Mouse (Mus musculus) forebrain, embryonic 15.5 days (tissue): Measurements from ENCODE around the gene Arhgef2. TPM values are rescaled to one million over a fixed set of nuclear protein-coding genes. Genes with fewer than 3 reads are reported as not detected.
"Not testable (repeated sequence)": the region's sequence is repeated elsewhere in the genome, so short reads cannot be mapped to it uniquely, and the experiment has no call there.

Experiments
- ATAC-seq: fragments of 200-750 bp; cut with Nextera tagmentation; replicated peaks from 2 replicates; pipeline ENCODE4 v1.8.0; 2017; ENCODE audit warnings: mild to moderate bottlenecking, moderate TSS enrichment, moderate library complexity
- H3K27ac ChIP-seq: fragments of 300-500 bp; sonication (generic); replicated peaks from 2 replicates; pipeline ENCODE4 v1.5.1; 2015; ENCODE audit warnings: mild to moderate bottlenecking, inconsistent platforms
- H3K27me3 ChIP-seq: fragments of 300-500 bp; sonication (generic); 2 replicates; pipeline ENCODE4 v1.6.1; 2015; ENCODE audit warnings: inconsistent platforms
- H3K36me3 ChIP-seq: fragments of 300-500 bp; sonication (generic); 2 replicates; pipeline ENCODE4 v1.6.1; 2015; ENCODE audit warnings: mild to moderate bottlenecking, inconsistent platforms
- H3K4me1 ChIP-seq: fragments of 300-500 bp; sonication (generic); 2 replicates; pipeline ENCODE4 v1.6.1; 2015; ENCODE audit warnings: inconsistent platforms
- H3K4me2 ChIP-seq: fragments of 300-500 bp; sonication (generic); replicated peaks from 2 replicates; pipeline ENCODE4 v1.6.1; 2015; ENCODE audit warnings: mild to moderate bottlenecking, inconsistent platforms
- H3K4me3 ChIP-seq: fragments of 300-500 bp; sonication (generic); 2 replicates; pipeline ENCODE4 v1.5.1; 2015; ENCODE audit warnings: mild to moderate bottlenecking, inconsistent platforms
- H3K9ac ChIP-seq: fragments of 300-500 bp; sonication (generic); replicated peaks from 2 replicates; pipeline ENCODE4 v1.6.1; 2015; ENCODE audit warnings: mild to moderate bottlenecking, inconsistent platforms
- H3K9me3 ChIP-seq: fragments of 300-500 bp; sonication (generic); 2 replicates; pipeline ENCODE4 v1.6.1; 2016; ENCODE audit warnings: inconsistent platforms
- WGBS: fragments of 180-500 bp; shearing (Covaris S2); methylation state at CpG from one replicate; pipeline ENCODE4 v1.1.7; 2015; ENCODE audit warnings: mixed read lengths; 5-methylcytosine and 5-hydroxymethylcytosine counted together
- polyA plus RNA-seq: library from polyadenylated mRNA; unstranded; fragments of >200 nt; fragmentation: Nextera tagmentation; extraction: Ambion mirVana; gene quantifications from 2 replicates; pipeline ENCODE4 v1.2.1, GENCODE M21; 2015

Arhgef2 gene
- polyA plus RNA-seq, result 192 and 193 TPM in 2 replicates

GRCm38 (mm10) chr3:88605666-88606065 is at the start of gene Arhgef2:
Arhgef2 (plus strand) TSS chr3:88605966.
- 94% methylated on average over 2 of the region's 2 CpGs for WGBS
- H3K4me1 ChIP-seq, H3K9me3 ChIP-seq, H3K27ac ChIP-seq, H3K36me3 ChIP-seq, H3K27me3 ChIP-seq, H3K4me3 ChIP-seq, H3K9ac ChIP-seq, ATAC-seq, H3K4me2 ChIP-seq: not testable (repeated sequence)

GRCm38 (mm10) chr3:88556616-88557015 is 49.1 kb upstream of the Arhgef2 start:
- no peaks in the 10 kb centered on the region for H3K9me3 ChIP-seq
- no peak overlapping the region for H3K4me3 ChIP-seq
- H3K4me1 ChIP-seq, result peaks cover 26% of the 10 kb centered on the region
- WGBS, result 96% methylated on average over 8 of the region's 8 CpGs
- no peak overlapping the region for H3K27ac ChIP-seq
- no peak overlapping the region for H3K4me2 ChIP-seq
- ATAC-seq, result no peak
- H3K27me3 ChIP-seq, result no peaks in the 10 kb centered on the region
- no peak overlapping the region for H3K9ac ChIP-seq
- H3K36me3 ChIP-seq, result peaks cover 56% of the 10 kb centered on the region

- Histone ChIP-seq H3K36me3 (peaks cover 84% of the 10 kb centered on the region), H3K4me3 (no peak overlapping the region), H3K4me1 (peaks cover 18% of the 10 kb centered on the region), H3K4me2 (no peak overlapping the region), H3K9ac (no peak overlapping the region), H3K27ac (no peak overlapping the region), H3K9me3 (no peaks in the 10 kb centered on the region), H3K27me3 (no peaks in the 10 kb centered on the region)
- 92% methylated on average over 9 of the region's 9 CpGs for WGBS
- no peak for ATAC-seq
These were observed 46.2 kb upstream of the Arhgef2 start for GRCm38 (mm10) chr3:88559596-88559995.

- WGBS, result 57% methylated on average over 4 of the region's 4 CpGs
- no peaks in the 10 kb centered on the region for H3K27me3 ChIP-seq
- peaks cover 93% of the 10 kb centered on the region for H3K36me3 ChIP-seq
- no peak overlapping the region for H3K9ac ChIP-seq
- no peak overlapping the region for H3K4me2 ChIP-seq
- 0 out of 2 replicates have a peak, but pooled peaks have one; percentile 41 for ATAC-seq
- H3K27ac ChIP-seq, result no peak overlapping the region
- no peak overlapping the region for H3K4me3 ChIP-seq
- no peaks in the 10 kb centered on the region for H3K9me3 ChIP-seq
- H3K4me1 ChIP-seq, result peaks cover 5% of the 10 kb centered on the region; the same call in 1 of the 2 replicates
These were observed 43.8 kb upstream of the Arhgef2 start for GRCm38 (mm10) chr3:88561989-88562388.

DNA sequence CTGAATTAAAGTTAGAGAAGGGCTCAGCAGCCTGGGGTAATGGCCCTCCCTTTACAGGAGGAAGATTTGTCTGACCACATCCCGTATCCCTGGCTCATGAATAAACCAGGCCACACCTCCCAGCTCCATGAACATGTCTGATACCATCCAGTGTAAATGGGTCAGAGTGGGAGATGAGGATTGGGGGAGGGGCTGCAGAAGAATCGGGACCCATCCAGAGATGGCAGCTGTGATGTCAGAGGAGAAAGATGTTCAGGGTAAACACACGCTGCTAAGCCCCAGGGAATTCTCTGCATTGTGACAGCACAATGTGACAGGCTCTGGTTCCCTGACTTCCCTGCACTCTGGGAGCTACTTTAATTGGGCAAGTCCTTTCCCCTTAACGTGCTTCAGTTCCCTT is 42.3 kb upstream of the Arhgef2 start:
- no peak overlapping the region for H3K4me3 ChIP-seq
- peaks cover 95% of the 10 kb centered on the region for H3K36me3 ChIP-seq
- no peaks in the 10 kb centered on the region for H3K27me3 ChIP-seq
- H3K9ac ChIP-seq, result no peak overlapping the region
- WGBS, result 62% methylated on average over 4 of the region's 4 CpGs
- H3K27ac ChIP-seq, result no peak overlapping the region
- H3K9me3 ChIP-seq, result no peaks in the 10 kb centered on the region
- H3K4me1 ChIP-seq, result peaks cover 5% of the 10 kb centered on the region; the same call in 1 of the 2 replicates
- no peak for ATAC-seq
- H3K4me2 ChIP-seq, result no peak overlapping the region

- Histone ChIP-seq H3K4me2 (no peak overlapping the region), H3K4me1 (peaks cover 5% of the 10 kb centered on the region; the same call in 1 of the 2 replicates), H3K27me3 (no peaks in the 10 kb centered on the region), H3K4me3 (no peak overlapping the region), H3K9ac (no peak overlapping the region), H3K27ac (no peak overlapping the region), H3K9me3 (no peaks in the 10 kb centered on the region), H3K36me3 (peaks cover 97% of the 10 kb centered on the region)
- WGBS, result 87% methylated on average over 7 of the region's 7 CpGs
- no peak for ATAC-seq
These were observed 41.8 kb upstream of the Arhgef2 start for GRCm38 (mm10) chr3:88563966-88564365.

DNA sequence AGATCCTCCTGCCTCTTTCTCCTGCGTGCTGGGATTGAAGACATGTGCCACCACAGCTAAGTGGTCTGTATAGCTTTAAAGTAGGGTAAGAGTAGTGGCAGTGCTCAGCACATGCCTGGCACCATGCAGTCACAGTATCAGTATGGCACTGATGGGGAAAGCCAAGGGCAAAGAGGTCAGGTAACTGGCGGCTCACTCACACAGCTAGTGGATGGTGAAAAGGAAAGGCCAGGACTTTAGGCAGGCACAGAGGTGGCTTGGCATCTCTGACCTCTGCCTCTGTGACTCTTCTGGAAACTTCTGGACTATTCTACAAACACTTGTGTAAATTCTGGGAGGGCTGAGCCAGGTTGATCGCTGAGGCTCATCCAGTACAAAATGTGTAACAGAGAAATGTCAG is 39.6 kb upstream of the Arhgef2 start:
- Histone ChIP-seq H3K4me3 (no peak overlapping the region), H3K9ac (no peak overlapping the region), H3K9me3 (no peaks in the 10 kb centered on the region), H3K4me1 (peaks cover 5% of the 10 kb centered on the region; the same call in 1 of the 2 replicates), H3K4me2 (no peak overlapping the region), H3K27ac (no peak overlapping the region), H3K36me3 (peaks cover 95% of the 10 kb centered on the region), H3K27me3 (no peaks in the 10 kb centered on the region)
- ATAC-seq, result no peak
- 94% methylated on average over 3 of the region's 3 CpGs for WGBS

GRCm38 (mm10) chr3:88566536-88567061 is 39.2 kb upstream of the Arhgef2 start:
- no peaks in the 10 kb centered on the region for H3K9me3 ChIP-seq
- H3K4me3 ChIP-seq, result no peak overlapping the region
- peaks cover 90% of the 10 kb centered on the region for H3K36me3 ChIP-seq
- WGBS, result 96% methylated on average over 4 of the region's 4 CpGs
- H3K9ac ChIP-seq, result no peak overlapping the region
- H3K4me1 ChIP-seq, result peaks cover 5% of the 10 kb centered on the region; the same call in 1 of the 2 replicates
- no peaks in the 10 kb centered on the region for H3K27me3 ChIP-seq
- ATAC-seq, result no peak
- no peak overlapping the region for H3K27ac ChIP-seq
- H3K4me2 ChIP-seq, result no peak overlapping the region

GRCm38 (mm10) chr3:88567892-88568291 is 37.9 kb upstream of the Arhgef2 start:
- ATAC-seq, result no peak
- no peak overlapping the region for H3K9ac ChIP-seq
- H3K4me1 ChIP-seq, result no peaks in the 10 kb centered on the region
- 94% methylated on average over 6 of the region's 6 CpGs for WGBS
- H3K9me3 ChIP-seq, result no peaks in the 10 kb centered on the region
- no peak overlapping the region for H3K4me3 ChIP-seq
- H3K36me3 ChIP-seq, result peaks cover 79% of the 10 kb centered on the region
- H3K27me3 ChIP-seq, result no peaks in the 10 kb centered on the region
- no peak overlapping the region for H3K4me2 ChIP-seq
- no peak overlapping the region for H3K27ac ChIP-seq

- Histone ChIP-seq H3K9ac (no peak overlapping the region), H3K4me1 (no peaks in the 10 kb centered on the region)
- no peak for ATAC-seq
These were observed 37.2 kb upstream of the Arhgef2 start for GRCm38 (mm10) chr3:88568615-88569014.

GRCm38 (mm10) chr3:88569093-88569492 is 36.7 kb upstream of the Arhgef2 start:
- H3K4me3 ChIP-seq, result no peak overlapping the region
- no peak for ATAC-seq
- H3K9me3 ChIP-seq, result no peaks in the 10 kb centered on the region
- no peak overlapping the region for H3K27ac ChIP-seq
- H3K4me1 ChIP-seq, result no peaks in the 10 kb centered on the region
- H3K36me3 ChIP-seq, result peaks cover 67% of the 10 kb centered on the region
- no peak overlapping the region for H3K9ac ChIP-seq
- H3K27me3 ChIP-seq, result no peaks in the 10 kb centered on the region
- 93% methylated on average over 2 of the region's 2 CpGs for whole genome bisulfite sequencing
- H3K4me2 ChIP-seq, result no peak overlapping the region

More at GRCm38 (mm10) chr3:88568615-88569014, 37.2 kb upstream of the Arhgef2 start:
- Histone ChIP-seq H3K27ac (no peak overlapping the region), H3K4me2 (no peak overlapping the region), H3K9me3 (no peaks in the 10 kb centered on the region), H3K4me3 (no peak overlapping the region), H3K27me3 (no peaks in the 10 kb centered on the region), H3K36me3 (peaks cover 72% of the 10 kb centered on the region)
- 94% methylated on average over 2 of the region's 2 CpGs for WGBS

DNA sequence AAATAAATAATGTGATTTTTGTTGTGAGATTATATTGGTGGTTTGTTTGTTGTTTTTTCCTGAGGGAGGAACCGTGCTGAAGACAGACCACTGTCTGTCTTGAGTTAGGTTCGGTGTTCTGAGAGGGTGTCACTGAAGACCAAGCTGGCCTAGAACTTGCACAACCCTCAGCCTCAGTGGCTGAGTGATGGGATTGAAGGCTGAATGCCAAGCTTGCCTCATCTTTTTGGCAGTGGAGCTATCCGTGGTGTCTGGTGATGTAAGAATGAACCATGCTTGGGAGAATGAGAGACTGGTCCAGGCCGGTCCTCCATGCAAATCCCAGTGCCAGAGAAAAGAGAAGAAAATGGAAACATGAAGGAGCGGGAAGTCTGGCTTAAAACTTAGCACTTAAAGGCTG is 36.1 kb upstream of the Arhgef2 start:
- Histone ChIP-seq H3K36me3 (peaks cover 61% of the 10 kb centered on the region), H3K27me3 (no peaks in the 10 kb centered on the region), H3K4me1 (no peaks in the 10 kb centered on the region), H3K27ac (no peak overlapping the region), H3K4me3 (no peak overlapping the region), H3K4me2 (no peak overlapping the region), H3K9me3 (no peaks in the 10 kb centered on the region), H3K9ac (no peak overlapping the region)
- ATAC-seq, result no peak
- WGBS, result 93% methylated on average over 5 of the region's 5 CpGs

DNA sequence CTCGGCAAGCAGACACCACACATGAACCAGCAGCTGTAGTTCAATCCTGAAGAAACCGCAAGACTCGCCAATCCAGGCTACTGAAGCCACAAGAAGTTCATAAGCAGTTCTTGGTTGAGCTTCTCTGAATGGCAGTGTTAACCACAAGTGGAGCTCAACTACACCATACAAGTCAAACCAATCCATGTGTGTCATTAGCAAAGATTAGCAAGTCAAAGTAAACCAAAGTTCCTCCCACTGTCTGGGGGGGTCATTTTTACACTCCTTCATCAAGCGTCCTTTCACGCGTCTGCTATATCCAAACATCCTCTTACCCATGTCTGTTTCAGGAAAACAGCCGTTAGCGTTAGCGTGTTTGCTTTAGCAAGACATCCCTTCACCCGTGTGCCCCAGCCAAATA is 35.4 kb upstream of the Arhgef2 start:
- H3K27me3 ChIP-seq, result no peaks in the 10 kb centered on the region
- H3K27ac ChIP-seq, result no peak overlapping the region
- no peak for ATAC-seq
- no peaks in the 10 kb centered on the region for H3K4me1 ChIP-seq
- no peak overlapping the region for H3K9ac ChIP-seq
- no peaks in the 10 kb centered on the region for H3K9me3 ChIP-seq
- no peak overlapping the region for H3K4me2 ChIP-seq
- WGBS, result 95% methylated on average over 10 of the region's 10 CpGs
- H3K36me3 ChIP-seq, result peaks cover 55% of the 10 kb centered on the region
- no peak overlapping the region for H3K4me3 ChIP-seq
